Mouse (Mus musculus): ENCODE results near the gene Rnf39. TPM values are rescaled to one million over a fixed set of nuclear protein-coding genes. Genes with fewer than 3 reads are reported as not detected.

Gene Rnf39
- polyA plus RNA-seq, 1 experiment from 2014 or later, result 0.63 TPM

DNA sequence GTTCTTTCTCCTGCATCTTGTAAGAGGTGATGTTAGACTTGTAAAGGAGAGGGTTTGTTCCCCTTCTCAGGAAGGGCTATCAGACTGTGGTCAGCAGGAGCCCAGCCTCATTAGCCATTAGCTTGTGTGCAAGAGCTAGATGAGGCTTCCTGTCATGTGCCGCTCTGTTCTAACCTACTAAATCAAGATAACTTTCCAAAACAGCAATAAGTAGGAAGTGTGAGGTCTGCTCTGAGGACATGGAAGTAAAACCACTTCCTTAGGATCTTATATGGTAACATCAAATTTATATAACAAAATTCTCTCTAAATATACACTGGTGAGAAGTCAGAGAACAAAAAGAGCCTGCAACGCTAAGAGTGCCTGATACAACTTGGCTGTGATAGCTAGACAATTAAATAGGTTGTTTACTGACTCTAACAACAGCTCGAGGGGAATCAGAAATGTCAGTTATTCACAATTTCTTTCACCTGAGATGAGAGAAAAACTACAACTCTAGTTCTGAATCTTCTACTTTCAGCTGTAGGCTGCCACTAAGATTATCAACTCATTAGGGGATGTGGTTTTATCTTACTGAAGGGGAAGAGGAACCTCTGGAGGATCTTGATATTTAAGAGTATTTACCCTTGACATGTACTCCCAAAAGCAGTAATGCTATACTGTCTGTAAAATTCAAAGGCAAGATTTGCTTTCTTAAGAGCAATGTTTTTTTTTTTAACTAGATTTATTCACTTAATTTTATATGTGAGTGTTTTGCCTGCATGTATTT is 49.8 kb downstream of the Rnf39 start:
- Histone ChIP-seq H3K36me3 (no peaks in the 10 kb centered on the region), H3K4me1 (replicated peaks) (no peaks in the 10 kb centered on the region; the same call in 1 of the 2 replicates), H3K27me3 (peaks cover 24% of the 10 kb centered on the region), H3K9ac (replicated peaks) (no peak overlapping the region), H3K9me3 (no peaks in the 10 kb centered on the region), H3K27ac (no peak overlapping the region), H3K4me3 (replicated peaks) (no peak overlapping the region), H3K4me2 (replicated peaks) (no peak overlapping the region)
- 86% methylated on average over 3 of the region's 3 CpGs for WGBS
- ATAC-seq, result no peak

DNA sequence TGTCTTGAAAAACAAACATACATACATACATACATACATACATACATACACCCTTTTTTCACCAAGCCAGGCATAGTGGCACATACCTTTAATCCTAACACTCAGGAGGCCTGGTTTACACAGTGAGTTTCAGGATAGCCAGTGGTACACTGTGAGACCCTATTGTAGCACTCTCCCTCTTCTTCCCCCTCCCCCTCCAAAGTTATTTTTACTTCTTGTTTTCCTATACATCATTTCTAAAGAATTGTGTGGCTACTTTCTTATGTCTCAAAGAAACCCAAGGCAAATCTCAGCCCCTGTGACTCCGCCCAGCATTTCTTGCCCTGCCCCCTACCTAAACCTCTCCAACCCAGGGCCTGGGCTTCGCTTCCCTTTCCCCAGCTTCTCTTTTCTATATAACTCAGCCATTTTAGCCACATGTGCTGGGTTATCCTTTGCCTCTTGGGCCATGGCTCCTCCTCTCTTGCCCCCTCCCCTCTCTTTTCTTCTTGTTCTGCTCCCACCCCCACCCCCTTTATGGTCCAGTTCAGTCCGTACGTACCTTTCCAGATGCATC is 51.1 kb downstream of the Rnf39 start:
- Histone ChIP-seq H3K9ac (replicated peaks) (no peak overlapping the region), H3K27me3 (peaks cover 10% of the 10 kb centered on the region), H3K36me3 (no peaks in the 10 kb centered on the region), H3K4me2 (replicated peaks) (no peak overlapping the region), H3K4me3 (replicated peaks) (no peak overlapping the region), H3K27ac (no peak overlapping the region), H3K9me3 (no peaks in the 10 kb centered on the region), H3K4me1 (replicated peaks) (no peaks in the 10 kb centered on the region)
- ATAC-seq, result no peak
- 85% methylated on average over 4 of the region's 4 CpGs for WGBS

DNA sequence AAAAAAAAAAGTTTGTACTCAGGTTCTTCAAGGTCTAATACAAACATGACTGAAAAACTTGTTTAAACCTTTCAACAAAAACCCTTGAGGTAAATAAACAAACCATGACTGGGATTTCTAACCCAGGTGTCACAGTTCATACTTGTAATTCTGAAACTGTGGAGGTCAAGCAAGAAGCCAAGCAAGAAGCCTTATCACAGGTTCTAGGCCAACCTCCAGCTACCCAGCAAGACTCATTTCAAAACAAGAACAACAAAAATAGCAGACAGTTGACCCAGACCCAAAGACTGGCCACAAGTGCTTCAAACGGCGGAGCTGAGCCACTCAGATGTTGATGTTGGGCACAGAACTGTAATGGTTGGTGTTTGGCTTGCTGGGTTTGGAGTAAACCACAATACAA is 51.8 kb downstream of the Rnf39 start:
- Histone ChIP-seq H3K36me3 (no peaks in the 10 kb centered on the region), H3K9me3 (no peaks in the 10 kb centered on the region), H3K4me1 (replicated peaks) (no peaks in the 10 kb centered on the region), H3K9ac (replicated peaks) (no peak overlapping the region), H3K4me3 (replicated peaks) (no peak overlapping the region), H3K27ac (no peak overlapping the region), H3K4me2 (replicated peaks) (no peak overlapping the region), H3K27me3 (peaks cover 3% of the 10 kb centered on the region)
- WGBS, result 96% methylated on average over 2 of the region's 2 CpGs
- ATAC-seq, result no peak

DNA sequence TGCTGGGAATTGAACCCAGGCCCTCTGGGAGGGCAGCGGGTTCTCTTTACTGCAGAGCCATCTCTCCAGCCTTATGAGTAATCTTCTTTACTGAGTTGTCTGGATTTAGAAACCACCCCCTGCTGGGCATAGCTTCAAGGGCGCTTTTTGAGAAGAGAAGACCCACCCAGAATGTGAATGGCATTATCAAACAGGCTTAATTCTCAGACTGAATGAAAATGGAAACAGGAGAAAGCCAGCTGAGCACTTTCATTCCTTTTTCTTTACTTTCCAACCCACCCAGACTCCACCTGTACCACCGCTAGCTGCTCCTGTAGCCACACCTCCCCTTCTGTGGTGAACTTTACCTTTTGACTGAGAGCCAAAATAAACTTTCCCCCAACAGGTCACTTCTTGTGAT is 52.7 kb downstream of the Rnf39 start:
- WGBS, result 37% methylated on average over 3 of the region's 3 CpGs
- Histone ChIP-seq H3K27ac (no peak overlapping the region), H3K4me2 (replicated peaks) (no peak overlapping the region), H3K4me1 (replicated peaks) (no peaks in the 10 kb centered on the region), H3K27me3 (no peaks in the 10 kb centered on the region), H3K4me3 (replicated peaks) (no peak overlapping the region), H3K9me3 (no peaks in the 10 kb centered on the region), H3K9ac (replicated peaks) (no peak overlapping the region), H3K36me3 (no peaks in the 10 kb centered on the region)
- no peak for ATAC-seq

DNA sequence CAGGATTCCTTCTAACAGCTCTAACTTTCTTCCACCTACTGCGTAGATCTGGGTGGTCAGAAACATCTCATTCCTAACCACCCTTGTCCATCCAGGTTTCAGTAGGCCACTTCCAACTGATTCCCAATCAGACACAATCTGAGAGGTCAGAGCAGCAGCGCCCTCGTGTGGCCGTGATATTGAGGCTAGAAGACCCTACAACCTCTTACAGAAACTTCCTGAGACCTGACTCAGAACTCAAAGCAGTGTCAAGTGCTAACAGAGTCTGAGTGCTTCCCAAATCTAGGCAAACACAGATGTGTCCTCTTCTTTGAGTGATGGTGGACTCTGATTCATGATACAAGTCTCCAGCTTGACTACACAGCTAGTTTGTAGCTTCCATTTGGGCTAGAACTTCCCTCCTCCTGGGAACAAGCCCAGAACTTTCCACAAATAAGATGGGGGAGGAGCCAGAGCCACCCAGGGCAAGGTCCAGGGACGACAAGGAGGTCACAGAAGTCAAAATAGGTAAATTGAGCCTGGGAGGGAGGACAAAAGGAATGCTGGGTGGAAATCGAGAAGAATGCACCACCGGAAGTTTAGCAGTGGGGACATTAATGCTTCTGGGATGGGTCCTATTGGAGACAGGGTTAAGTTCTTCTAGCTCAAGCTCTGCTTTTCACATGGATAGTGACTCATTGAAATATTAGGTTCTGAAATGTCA is 54.5 kb downstream of the Rnf39 start:
- no peak overlapping the region for H3K4me3 ChIP-seq (replicated peaks)
- no peaks in the 10 kb centered on the region for H3K36me3 ChIP-seq
- peak; percentile 53 for ATAC-seq
- WGBS, result 29% methylated on average over 7 of the region's 7 CpGs
- H3K9me3 ChIP-seq, result no peaks in the 10 kb centered on the region
- H3K4me1 ChIP-seq (replicated peaks), result no peaks in the 10 kb centered on the region
- no peak overlapping the region for H3K27ac ChIP-seq
- H3K9ac ChIP-seq (replicated peaks), result no peak overlapping the region
- H3K27me3 ChIP-seq, result no peaks in the 10 kb centered on the region
- no peak overlapping the region for H3K4me2 ChIP-seq (replicated peaks)

Other genes starting within 250 kb of the Rnf39 start
- not detected in 2 replicates for gene H2-M10.5, start 170.0 kb upstream of the Rnf39 start, polyA plus RNA-seq (2015; fragmentation: Nextera tagmentation; extraction: Ambion mirVana)
- gene H2-M10.6, start 130.7 kb upstream of the Rnf39 start, polyA plus RNA-seq (2015; fragmentation: Nextera tagmentation; extraction: Ambion mirVana), result not detected in 2 replicates
- 46.4 and 46.6 TPM in 2 replicates for gene Trim26, start 105.8 kb upstream of the Rnf39 start, polyA plus RNA-seq (2015; fragmentation: Nextera tagmentation; extraction: Ambion mirVana)
- 0.22 and 0.58 TPM in 2 replicates for gene Trim15, start 75.7 kb upstream of the Rnf39 start, polyA plus RNA-seq (2015; fragmentation: Nextera tagmentation; extraction: Ambion mirVana)
- gene Trim10, start 73.3 kb upstream of the Rnf39 start, polyA plus RNA-seq (2015; fragmentation: Nextera tagmentation; extraction: Ambion mirVana), result 1.2 and 2.0 TPM in 2 replicates
- not detected in 2 replicates for gene Trim40, start 52.8 kb upstream of the Rnf39 start, polyA plus RNA-seq (2015; fragmentation: Nextera tagmentation; extraction: Ambion mirVana)
- gene Trim31, start 44.8 kb upstream of the Rnf39 start, polyA plus RNA-seq (2015; fragmentation: Nextera tagmentation; extraction: Ambion mirVana), result not detected in 2 replicates
- 172 and 177 TPM in 2 replicates for gene Ppp1r11, start 8.8 kb downstream of the Rnf39 start, polyA plus RNA-seq (2015; fragmentation: Nextera tagmentation; extraction: Ambion mirVana)
- 68.3 and 71.8 TPM in 2 replicates for gene Znrd1, start 15.6 kb downstream of the Rnf39 start, polyA plus RNA-seq (2015; fragmentation: Nextera tagmentation; extraction: Ambion mirVana)
- 4.8 and 6.5 TPM in 2 replicates for gene Znrd1as, start 15.7 kb downstream of the Rnf39 start, polyA plus RNA-seq (2015; fragmentation: Nextera tagmentation; extraction: Ambion mirVana)
- 0.43 and 0.57 TPM in 2 replicates for gene 2410137M14Rik, start 38.3 kb downstream of the Rnf39 start, polyA plus RNA-seq (2015; fragmentation: Nextera tagmentation; extraction: Ambion mirVana)
- 3.9 TPM in 2 replicates for gene H2-M5, start 46.6 kb downstream of the Rnf39 start, polyA plus RNA-seq (2015; fragmentation: Nextera tagmentation; extraction: Ambion mirVana)
- 262 and 272 TPM in 2 replicates for gene Zfp57, start 58.2 kb downstream of the Rnf39 start, polyA plus RNA-seq (2015; fragmentation: Nextera tagmentation; extraction: Ambion mirVana)
- 1.6 TPM in 2 replicates for gene Mog, start 80.5 kb downstream of the Rnf39 start, polyA plus RNA-seq (2015; fragmentation: Nextera tagmentation; extraction: Ambion mirVana)
- gene Gabbr1, start 103.0 kb downstream of the Rnf39 start, polyA plus RNA-seq (2015; fragmentation: Nextera tagmentation; extraction: Ambion mirVana), result 46.7 and 53.2 TPM in 2 replicates
- gene Olfr90, start 145.6 kb downstream of the Rnf39 start, polyA plus RNA-seq (2015; fragmentation: Nextera tagmentation; extraction: Ambion mirVana), result not detected in 2 replicates
- not detected in 2 replicates for gene Olfr91, start 155.4 kb downstream of the Rnf39 start, polyA plus RNA-seq (2015; fragmentation: Nextera tagmentation; extraction: Ambion mirVana)
- gene Olfr92, start 177.2 kb downstream of the Rnf39 start, polyA plus RNA-seq (2015; fragmentation: Nextera tagmentation; extraction: Ambion mirVana), result not detected in 2 replicates
- not detected in 2 replicates for gene Olfr93, start 218.6 kb downstream of the Rnf39 start, polyA plus RNA-seq (2015; fragmentation: Nextera tagmentation; extraction: Ambion mirVana)

Measured in midbrain, embryonic 13.5 days (tissue).